Mouse (Mus musculus) heart, postnatal 14 days (tissue): Measurements from ENCODE around the gene Gm21103. TPM values are rescaled to one million over a fixed set of nuclear protein-coding genes. Genes with fewer than 3 reads are reported as not detected.
"Not testable (repeated sequence)": the region's sequence is repeated elsewhere in the genome, so short reads cannot be mapped to it uniquely, and the experiment has no call there.

Source experiments
- DNase-seq, 2 experiments: peaks; one replicate each; pipeline ENCODE4 v3.0.0; 2021 to 2022
- intact Hi-C: fragments of 180-260 bp; cut with DNase I; formaldehyde crosslinking; loops from one replicate; pipeline ENCODE4 v1.15.1; 2025
- long read RNA-seq, 2 experiments: library from polyadenylated mRNA; stranded (forward); transcript quantifications; one replicate each; pipeline ENCODE4 v2.0.0; 2021
- total RNA-seq, 2 experiments: library from RNA; stranded (reverse); gene quantifications; 2 replicates each; pipeline ENCODE4 v1.2.3; 2021

Gm21103 gene
- total RNA-seq: not detected
- long read RNA-seq, experiment 1: 0 reads
- long read RNA-seq, experiment 2: 0 reads

DNA sequence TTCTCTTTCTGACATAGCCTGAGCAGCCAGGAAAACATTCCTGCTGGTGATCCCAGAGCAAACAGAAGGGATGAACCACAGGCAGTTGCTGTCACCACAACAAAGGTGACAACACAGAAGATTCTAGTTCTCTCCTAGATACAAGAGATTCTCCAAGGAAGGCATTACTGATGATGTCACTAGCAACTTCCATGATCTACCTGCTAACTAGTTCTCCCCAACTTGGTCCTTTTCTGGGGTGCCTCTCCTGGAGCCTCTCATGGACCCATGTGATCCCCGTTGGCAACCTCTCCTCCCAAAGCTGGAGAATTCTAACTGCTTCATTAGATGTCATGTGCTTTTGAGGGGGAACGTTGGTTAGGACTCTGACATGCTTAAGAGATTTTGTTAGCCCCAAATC lies at the start of gene Gm21103:
Gene Gm21103, minus strand, starts transcription at position 101 of the 400 bp plus-strand sequence.
- intact Hi-C loops: not testable (repeated sequence)

DNA sequence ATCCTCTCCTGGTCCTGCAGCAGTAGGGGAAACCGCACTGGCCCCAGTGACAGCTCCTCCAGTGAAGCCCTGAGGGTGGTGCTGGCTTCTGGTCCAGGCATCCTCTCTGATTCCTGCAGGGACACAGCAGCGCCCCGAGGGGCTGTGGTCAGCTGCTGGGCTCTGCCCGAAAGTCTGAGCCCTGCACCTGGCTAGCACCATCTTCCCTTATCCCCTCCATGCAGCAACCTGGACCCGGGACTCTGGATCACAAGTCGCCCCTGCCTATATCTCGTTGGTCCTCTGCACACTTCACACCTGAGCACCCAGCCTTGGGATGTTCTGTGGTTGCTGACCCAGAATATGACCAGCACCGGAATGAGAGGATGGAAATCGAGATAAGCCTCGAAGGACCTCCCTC lies 38.9 kb upstream of the Gm21103 start, which contains the start of gene Gm3618:
Gene Gm3618, minus strand, starts transcription at position 101 of the 400 bp plus-strand sequence.
- intact Hi-C loops, DNase-seq: not testable (repeated sequence)

More for the DNA sequence above, at the start of gene Gm21103:
- DNase-seq: not testable (repeated sequence)

DNA sequence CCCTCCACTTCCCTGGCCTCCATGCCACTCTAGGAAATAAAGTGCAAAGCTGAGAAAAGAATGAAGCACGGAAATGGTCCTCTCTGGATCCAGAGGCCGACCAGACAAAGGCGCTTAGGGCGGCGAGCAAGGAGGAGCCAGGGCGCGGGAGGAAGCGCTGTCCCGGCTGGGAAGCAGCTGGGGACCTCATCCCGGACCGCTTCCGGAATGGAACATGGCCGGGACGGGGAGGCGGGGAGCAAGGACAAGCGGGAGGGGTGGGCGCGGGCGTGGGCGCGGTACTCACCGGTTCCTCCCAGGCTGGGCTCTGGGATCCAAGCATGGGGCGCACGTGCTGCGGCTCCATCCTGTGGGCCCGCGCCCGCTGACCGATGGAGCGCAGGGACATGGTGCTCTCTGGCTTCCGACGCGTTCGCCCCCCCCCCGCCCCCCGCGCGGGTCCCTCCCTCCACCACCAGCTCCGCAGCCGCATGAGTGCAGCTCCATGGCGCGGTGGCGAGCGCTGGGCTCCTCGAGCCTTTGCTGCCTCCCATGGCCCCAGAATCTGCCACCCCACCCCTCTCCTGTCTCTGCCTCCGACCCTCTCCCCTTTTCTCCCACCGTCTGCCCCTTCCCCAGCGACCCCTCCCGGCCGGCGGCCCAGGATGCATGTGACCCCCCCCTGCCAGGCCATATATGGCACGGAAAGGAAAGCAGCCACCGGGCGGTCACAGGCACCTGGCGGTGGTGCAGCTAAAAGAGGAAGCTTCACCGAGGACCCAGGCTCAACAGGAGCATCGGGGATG lies 17.5 kb downstream of the Gm21103 start, which contains the start of gene Gm3411:
Gene Gm3411, minus strand, starts transcription at position 320 of the 785 bp plus-strand sequence.
- intact Hi-C loops: not testable (repeated sequence)
- peak; percentile 66 to 67 for DNase-seq

Other genes with a start within 250 kb of the Gm21103 start
- gene Gm6337, start 246.6 kb downstream of the Gm21103 start, total RNA-seq: not detected
- under 1 TPM in 1 of 2 experiments, not detected in 1; 0.17 TPM for gene Gm8206, start 210.9 kb downstream of the Gm21103 start, total RNA-seq
- under 1 TPM; 0.33 to 0.44 TPM for gene Gm3468, start 196.2 kb downstream of the Gm21103 start, total RNA-seq
- not detected for gene Gm3476, start 179.0 kb downstream of the Gm21103 start, total RNA-seq
- gene Gm21560, start 85.6 kb downstream of the Gm21103 start, total RNA-seq: under 1 TPM; 0.69 to 0.83 TPM
- under 1 TPM in 1 of 2 experiments, not detected in 1; 0.17 TPM for gene Gm3411, start 17.6 kb downstream of the Gm21103 start, total RNA-seq
- not detected for gene Gm3618, start 38.8 kb upstream of the Gm21103 start, total RNA-seq
- not detected for gene Gm16440, start 85.5 kb upstream of the Gm21103 start, total RNA-seq
- gene Gm3591, start 107.6 kb upstream of the Gm21103 start, total RNA-seq: under 1 TPM in 1 of 2 experiments, not detected in 1; 0.29 TPM
- not detected for gene Gm3594, start 139.8 kb upstream of the Gm21103 start, total RNA-seq
- not detected for gene Gm8356, start 232.4 kb upstream of the Gm21103 start, total RNA-seq